Mouse (Mus musculus) gonadal fat pad, adult 2 months (tissue): Measurements from ENCODE around the gene Vav3. TPM values are rescaled to one million over a fixed set of nuclear protein-coding genes. Genes with fewer than 3 reads are reported as not detected.
"Not testable (repeated sequence)": the region's sequence is repeated elsewhere in the genome, so short reads cannot be mapped to it uniquely, and the experiment has no call there.

ENCODE experiments used
- DNase-seq: peaks from one replicate; pipeline ENCODE4 v3.0.0-alpha.2; 2012; ENCODE audit warnings: low read depth
- polyA plus RNA-seq: library from polyadenylated mRNA; depleted of rRNA; stranded (reverse); fragments of >200 nt; gene quantifications from 2 replicates; pipeline ENCODE4 v1.2.3, GENCODE M21; 2012

Gene Vav3
- polyA plus RNA-seq, 1 experiment, result 3.7 TPM

DNA sequence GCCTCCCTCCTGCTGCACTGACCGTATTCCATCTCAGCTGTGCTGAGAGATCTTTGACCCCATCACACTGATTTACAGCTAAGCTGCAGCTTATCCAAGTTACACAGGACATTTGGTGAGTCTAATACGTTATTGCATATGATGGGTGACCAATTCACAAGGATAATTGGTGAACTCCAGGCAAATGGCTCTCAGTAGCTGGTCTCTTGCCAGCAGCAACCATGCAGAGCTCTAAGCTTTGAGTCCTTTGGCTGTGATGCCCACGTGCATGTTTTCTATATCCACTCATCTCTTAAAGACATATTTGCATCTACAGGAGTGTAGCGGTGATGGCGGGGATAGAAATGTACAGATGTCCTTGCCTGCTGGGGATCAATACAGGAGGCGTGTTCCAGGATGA lies 99.5 kb downstream of the Vav3 start:
- DNase-seq, result no peak

DNA sequence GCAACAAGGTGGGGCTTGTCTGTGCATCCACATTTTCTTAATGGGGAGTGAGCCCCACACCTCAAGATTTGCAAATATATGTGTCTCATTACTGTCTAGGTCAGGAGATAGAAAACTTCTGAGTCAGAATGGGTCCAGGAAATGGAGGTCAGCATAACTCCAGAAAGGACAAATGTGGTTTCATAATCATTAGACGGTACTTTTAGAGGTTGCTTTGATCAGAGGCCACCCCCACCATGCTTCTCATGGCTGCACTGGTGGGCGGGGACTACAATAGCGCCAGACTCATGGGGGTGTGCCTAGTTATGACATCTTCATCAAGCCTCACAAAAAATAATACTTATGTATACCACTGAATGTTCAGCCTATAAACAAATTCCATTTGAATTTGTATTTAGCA lies 103.6 kb downstream of the Vav3 start:
- DNase-seq, result no peak

DNA sequence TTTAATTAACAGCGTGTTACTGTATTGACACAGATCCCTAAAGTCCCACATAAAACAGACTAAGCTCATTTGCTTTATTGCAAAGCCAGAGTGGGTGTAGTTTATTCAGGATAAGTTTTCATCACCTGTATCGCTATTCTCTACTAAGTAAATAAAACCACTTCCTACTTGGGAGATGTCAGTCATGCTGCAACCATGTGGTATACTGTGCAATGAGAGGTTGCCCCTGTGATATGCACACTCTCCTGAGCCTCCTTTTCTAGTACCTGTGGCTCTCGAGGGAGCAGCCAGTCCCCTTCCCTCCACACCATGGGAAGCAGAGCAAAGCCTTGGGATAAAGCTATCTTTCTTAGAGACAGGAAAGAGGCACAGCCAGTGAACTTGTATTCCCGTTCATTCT lies 106.5 kb downstream of the Vav3 start:
- no peak for DNase-seq

DNA sequence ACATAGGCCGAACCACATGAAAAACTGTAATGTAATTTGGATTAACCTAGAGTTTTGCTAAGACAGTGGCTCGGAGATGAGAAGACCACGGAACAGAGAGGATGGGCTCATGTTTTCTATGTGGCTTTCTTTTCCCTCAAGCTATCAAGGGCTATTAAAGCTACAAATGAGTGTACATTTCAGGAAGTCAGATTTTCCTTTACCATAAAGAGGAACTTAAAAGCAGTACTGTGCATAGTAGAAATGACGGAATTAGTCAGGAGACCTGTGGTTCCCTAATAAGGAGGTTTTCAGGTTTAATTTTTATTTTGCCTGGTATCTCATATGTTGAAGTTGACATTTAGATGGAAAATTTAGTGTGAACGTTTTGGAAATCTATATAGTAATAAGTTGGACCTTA lies 107.8 kb downstream of the Vav3 start:
- not testable (repeated sequence) for DNase-seq

DNA sequence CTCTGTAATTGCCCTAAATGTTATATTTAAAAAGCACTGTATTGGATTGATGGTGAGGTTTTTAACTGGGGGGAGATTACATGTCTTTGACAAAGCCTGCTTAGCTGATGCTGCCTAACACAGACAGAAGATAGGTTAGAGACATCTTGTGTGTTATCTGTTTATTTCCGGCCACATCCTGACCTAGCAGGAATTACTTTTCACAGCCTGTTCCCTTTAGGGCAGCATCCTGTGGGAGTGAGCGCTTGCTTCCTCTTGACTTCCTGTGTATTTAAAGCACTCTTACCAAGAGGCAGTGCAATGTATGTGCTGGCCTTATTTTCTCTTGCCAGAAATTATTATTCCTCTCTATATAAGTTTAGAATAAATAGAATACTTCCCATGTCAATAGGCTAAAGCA lies 111.5 kb downstream of the Vav3 start:
- no peak for DNase-seq

DNA sequence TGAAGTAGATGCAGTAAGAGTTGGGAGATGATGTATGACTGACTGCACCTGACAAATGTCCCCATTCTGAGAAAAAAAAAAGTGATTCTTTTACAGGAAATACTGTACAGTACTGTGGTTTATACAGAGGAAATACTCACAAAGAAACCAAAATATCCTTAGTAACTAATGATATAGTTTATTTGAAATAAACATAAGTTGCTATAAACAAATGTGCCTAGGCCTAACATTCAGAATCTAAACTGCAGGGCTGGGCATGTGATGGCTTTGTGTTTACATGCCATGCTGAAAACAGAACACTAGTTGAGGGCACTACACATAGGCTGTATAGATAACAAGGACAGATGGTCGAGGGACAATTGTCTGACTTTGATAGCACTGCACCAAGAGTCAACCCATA lies 114.2 kb downstream of the Vav3 start:
- DNase-seq, result no peak

DNA sequence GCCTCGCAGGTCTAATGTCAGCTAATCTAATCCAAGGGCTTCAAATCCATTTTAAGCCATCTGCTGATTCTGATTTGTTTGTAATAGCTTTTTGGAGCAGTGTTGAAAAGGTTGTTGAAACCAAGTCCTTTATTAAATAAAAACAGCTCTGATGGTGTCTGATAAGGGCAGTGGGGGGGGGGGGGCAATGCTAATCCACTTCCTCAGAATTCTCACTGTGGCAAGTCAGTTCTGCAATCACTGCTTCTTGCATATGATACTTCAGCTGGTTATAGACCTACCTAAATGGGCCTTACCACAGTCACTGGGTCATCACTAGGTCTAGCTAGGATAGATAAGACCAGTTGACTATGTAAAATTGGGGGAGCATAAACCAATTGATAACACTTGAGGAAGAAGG lies 115.9 kb downstream of the Vav3 start:
- no peak for DNase-seq

DNA sequence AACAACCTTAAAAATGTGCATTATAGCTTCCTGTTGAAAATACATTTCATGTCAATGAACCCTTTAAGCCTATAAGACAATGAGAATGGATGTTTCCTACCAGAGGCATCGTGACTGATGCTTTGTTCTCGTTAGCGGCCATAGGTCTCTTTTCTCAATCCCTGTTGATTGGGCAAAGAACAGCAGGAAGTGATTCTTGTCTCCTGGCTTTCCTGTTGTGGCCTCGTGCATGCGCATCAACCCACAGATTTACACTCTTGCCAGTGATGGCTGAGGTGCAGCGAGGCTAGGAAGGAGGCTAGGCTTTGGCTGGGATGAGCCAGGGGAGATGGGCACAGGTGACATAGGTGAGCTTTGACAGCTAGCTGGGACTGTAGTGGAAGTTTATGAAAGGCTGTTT lies 123.2 kb downstream of the Vav3 start:
- DNase-seq, result no peak

DNA sequence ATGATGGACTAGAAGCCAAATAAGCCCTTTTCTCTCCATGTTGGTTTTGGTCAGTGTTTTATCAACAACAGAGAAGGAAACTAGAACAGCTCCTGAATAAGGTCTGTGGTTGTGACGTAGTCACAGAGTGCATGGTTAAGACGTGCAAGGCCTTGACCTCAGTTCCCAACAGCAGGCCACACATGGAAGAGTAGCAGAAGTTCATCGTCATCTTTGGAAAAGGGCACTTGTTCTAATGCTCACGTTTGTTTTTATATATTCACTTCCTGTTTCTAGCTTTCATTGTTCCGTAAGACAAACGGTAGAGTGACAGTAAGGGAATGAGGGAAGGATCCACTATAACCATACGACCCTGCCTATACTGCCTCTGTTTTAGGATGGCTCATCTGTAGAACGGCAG lies 124.1 kb downstream of the Vav3 start:
- no peak for DNase-seq

DNA sequence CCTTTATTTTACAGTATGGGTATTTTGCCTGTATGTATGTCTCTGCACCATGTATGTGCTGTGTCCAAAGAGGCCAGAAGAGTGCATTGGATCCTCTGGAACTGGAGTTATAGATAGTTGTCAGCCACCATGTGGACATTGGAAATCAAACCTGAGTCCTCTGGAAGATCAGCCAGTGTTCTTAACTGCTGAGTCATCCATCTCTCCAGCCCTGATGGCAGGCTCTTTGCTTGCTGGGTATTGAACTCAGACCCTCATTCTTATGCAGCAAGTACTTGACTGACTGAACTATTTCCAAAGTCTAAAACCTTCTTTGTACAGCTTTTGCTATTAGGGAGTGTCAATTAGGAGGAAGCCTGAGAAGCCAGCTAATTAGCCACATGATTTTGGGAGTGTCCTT lies 126.1 kb downstream of the Vav3 start:
- no peak for DNase-seq

DNA sequence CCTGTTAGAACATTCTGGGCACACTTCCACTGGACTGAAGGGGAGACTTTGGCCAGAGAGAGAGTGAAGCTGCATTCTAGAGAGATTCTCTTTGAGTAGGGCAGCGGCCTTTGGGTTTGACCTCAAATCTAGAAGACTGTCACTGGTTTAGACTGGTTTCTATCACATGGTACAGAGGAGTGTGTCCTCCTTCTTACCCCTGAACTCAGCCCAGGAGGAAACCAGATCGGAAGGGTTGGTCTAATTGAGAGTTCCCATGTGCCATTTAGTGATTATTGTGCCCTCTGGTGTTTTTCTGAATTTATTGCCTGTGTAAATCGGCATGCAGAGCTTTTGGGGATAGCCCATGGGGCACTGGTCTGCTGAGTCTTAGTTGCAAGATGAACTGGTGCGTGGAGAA lies 126.8 kb downstream of the Vav3 start:
- no peak for DNase-seq

DNA sequence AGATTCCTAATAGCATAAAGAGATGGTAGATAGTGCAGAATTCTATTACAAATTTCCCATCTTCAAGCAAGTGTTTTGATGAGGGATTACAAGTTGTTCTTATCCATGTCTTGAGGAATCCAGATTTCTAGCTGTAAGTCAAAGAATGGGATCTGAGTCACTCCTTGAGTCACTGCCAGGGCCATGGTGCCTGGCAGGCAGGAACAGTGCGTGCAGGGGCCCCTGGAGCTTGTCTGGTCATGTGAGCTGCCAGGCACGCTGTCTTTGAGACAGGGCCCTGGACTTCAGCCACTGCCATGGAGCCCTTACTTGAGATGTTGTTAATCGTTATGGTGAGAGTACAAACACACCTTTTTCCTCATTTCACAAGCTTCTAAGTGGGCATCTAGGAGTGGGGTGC lies 129.0 kb downstream of the Vav3 start:
- DNase-seq, result peak; percentile 59

DNA sequence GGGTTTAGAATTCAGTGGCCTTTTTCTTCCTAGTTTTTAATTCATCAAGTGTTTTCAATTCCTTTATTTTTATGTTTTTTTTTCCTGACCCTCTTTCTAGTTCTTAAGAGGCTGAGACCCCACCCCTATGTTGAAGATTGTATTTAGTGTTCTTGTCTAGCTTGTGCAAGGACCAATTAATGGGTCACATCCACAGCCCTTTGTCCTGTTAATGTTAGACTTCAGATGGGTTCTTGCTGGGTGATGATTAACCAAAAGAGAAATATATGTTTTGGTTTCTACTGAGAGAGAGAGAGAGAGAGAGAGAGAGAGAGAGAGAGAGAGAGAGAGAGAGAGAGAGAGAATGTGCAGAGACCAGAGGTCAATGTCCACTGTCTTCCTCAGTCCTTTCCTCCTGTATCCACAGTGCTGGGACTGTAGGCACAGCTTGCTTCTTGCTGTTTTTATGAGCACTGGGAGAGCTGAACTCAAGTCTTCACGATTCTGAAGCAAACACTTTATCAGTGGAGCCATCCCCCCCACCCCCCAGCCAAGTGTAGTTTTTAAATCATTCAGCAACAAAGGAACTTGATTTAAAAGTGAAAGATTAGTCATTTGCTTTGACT lies 130.3 kb downstream of the Vav3 start:
- no peak for DNase-seq

DNA sequence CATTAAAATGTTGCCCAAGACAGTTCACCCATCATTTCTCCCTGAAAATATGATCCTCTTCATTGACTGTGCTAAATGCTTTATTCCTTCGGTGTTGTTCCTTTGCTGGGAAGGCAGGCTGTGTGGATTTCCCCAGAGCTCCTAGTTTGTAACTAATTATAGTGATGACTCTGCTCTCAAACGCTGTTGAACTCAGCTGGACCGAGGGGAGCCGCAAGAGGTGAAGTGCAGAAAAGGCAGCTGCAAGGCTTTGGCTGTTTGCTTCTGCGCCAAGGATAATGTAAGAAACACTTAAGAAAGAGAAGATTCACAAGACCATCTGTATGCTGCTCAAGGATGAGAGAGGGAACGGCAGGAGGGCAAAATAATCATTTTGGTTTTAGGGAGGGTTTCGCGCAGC lies 136.1 kb downstream of the Vav3 start:
- DNase-seq, result no peak

DNA sequence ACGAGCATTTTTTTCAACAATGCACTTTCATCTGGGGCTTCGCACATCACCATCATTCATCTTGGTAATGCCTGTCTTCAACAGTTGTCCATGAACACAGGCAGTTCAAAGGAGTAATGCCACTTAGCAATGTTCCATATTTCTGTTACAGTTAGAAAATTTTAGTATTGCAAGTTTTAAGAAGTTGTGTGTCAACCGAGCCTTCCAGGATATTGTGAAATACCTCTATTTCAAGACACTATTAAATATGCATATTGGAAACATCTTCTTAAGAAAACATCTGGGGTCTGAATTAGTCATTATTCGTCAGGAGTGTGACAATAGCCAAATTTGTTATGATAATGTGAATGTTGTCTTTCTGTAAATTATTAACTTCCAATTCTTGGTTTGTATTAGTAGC lies 137.8 kb downstream of the Vav3 start:
- no peak for DNase-seq

DNA sequence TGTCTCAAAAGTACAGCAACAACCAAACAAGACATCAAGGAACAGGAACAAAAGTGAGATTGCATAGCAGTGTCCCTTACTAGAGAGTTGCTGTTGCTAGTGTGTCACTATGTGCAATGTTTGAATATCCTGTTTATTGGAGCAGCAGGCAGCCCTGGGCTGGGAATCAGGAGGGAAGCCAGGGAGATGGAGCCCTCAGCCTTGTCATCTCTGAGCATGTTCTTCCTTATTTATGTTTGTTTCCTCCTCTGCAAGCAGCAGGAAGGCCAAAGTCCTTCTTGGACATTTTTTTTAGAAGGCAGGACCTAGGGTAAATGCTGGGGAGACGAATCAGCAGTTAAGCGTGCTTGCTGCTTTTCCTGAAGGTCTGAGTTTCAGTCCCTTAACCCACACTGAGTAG lies 140.2 kb downstream of the Vav3 start:
- DNase-seq, result no peak

DNA sequence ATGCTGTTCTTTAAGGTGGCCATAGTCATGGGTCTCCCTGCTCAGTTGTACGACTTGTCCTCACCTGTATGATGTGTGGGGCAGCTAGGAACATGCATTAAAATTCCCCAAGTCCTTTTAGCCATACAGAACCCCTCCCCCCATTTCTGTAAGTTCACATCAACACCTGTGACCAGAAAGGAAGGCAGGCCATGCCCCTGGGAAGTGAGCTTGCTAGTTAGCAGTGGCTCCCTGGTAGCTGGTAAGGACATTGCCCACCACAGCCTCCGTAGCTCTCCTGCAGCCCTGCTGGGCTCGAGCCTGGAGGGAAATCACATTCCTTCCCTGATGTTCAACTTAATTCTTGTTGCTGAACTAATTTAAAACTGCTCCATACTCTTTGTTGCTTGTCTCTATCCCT lies 146.3 kb downstream of the Vav3 start:
- no peak for DNase-seq

DNA sequence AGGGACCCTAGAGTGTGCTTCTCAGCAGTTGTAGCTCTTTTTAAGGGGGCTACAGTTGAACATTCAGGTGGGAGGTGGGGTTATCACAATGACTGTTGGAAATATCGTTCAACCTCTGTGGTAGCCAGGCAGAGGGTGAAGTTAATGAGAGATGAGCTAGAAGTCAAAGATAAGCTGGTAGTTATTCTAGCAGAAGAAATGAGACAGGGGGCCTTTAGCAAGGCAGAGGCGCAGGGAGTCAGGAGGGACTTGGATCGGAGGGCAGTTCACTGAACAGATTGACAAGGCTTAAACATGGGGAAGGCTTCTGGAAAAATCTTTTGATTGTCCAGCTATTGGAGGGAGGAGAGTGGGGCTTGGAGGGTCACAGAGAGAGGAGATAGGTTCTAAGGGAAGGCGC lies 147.4 kb downstream of the Vav3 start:
- DNase-seq, result no peak

DNA sequence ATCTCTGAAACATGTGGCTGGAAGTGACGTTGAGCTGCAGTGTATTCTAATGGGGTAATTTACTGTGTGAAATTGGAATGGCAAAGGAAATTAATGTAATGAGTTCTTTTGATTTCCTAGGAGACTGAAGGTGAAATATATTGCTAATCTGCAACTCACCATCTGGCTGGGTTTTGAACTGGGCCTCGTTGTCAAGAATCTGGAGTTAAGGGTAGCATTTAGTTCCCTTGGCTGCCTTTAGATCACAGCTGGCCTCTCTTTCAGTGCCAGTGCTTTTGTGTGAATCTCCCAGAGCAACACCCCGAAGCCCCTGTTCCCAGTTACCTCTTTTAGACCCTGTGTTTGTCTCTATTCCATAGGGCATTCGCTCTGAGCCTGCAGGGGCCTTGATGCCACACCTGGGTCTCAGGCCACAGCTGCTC lies 148.3 kb downstream of the Vav3 start:
- no peak for DNase-seq

DNA sequence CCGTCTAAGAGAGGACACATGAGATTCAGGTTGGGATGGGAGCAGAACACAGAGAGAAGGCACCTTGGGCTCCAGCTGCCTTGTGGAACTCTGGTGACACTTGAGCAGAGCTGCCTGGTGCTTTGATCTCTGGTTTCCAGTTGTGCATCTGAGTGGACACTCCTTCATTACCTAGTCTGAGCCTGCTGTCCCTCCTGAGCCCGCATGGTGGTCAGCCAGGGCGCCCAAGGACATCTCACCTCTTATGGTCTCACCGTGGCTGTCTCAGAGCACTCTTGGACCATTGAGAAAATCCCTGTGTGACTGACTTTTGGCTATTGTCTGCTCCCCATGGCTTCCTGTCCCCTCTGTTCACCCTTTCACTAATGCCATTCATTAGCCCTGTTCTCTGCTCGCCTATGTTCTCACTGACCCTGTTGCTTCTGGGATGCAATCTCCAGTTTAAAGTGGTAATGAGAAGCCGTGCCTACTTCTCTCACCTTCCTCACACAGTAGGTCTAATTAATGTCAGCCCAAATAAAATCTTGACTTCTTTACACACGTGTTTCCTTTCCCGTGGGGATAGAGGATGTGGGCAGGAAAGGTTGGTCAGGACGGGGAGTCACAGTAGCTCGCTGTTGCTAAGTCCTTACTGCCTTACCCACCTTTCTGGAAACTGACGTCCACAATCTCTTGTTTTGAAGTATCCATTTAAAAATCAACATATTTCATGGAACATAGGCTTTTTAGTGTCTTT lies 150.3 kb downstream of the Vav3 start:
- no peak for DNase-seq

DNA sequence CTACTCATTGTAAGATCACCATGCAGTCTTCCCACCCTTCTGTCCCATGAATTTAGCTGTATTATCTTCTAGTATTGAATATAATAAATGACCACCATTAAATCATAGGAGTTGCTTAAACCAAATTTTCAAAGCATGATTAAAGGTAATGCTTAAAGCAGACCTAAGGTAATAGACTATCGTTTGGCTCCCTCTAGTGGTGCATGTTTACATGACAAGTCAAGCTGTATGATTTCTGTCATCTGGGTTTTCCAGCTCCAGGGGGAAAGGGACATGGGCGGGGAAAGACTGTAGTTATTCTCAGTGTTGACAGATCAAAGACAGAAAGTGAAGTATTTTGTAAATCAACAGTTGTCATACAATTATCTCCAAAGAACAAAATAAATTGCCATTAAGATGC lies 151.1 kb downstream of the Vav3 start:
- DNase-seq, result no peak

DNA sequence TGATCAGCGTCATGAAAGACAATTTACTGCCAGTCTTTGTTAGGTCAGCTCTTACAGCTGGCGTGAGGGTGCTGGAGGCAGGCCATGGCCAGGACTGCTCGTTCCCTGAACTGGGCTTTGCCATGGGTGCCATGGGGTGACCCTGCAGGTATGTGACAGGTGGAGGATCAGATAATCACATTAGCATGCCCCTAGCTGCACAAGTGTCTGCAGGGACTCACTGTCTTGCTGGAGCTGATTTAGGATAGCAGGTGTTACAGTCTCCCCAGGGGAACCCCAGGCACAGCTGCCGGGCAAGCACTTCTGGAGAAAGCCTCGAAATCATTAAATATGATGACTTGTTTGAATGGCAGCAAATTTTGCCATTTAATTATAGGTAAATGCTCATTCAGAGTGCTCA lies 156.0 kb downstream of the Vav3 start:
- DNase-seq, result no peak

DNA sequence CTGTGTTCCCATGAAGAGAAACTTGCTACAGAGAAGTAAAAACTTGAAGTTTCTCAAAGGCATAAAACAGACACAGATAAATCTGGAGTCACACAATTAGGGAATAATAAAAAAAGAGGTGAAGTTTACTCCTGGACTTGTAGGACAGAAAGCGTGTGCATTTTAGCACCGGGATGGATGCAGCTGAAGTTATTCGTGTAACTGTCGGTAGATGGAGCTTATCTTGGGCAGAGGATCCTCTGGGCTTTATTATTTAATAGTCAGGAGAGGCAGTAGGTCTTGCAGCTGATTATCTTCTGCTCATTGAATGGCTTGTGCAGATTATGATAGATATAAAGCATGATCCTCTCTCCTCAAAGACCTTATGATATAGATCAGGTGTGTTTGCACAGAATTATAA lies 156.6 kb downstream of the Vav3 start:
- no peak for DNase-seq

DNA sequence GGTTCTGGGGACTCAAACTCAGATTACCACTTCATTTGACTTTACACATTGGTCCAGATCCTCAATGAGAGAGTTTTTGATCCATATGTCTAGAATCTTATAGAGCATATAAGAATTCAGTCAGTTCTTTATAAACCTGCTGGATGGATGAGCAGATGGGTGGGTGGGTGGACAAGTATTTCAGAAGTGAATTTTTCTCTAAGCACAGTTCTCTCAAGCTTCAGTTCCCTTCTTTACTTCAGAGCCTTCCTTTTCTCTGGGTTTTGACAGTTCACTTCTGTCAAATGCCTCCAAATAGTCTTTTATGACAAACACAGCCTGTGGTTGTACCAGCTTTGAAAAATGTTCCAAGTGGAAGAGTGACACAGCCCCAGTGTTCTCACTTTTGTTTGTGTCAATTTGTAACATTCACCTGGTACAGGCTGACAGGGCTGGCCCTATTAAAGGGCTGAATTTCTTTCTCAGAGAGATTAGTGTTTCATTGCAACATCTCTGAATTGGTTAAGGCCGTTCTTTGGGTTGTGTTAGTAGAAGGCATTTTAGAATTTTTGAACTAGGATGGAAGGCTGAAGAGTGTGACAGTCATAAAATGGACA lies 159.5 kb downstream of the Vav3 start:
- no peak for DNase-seq
